In genomic region chr14:76824066-76824465, GRCm38 (mm10) we compare ENCODE assay signal across 24 mouse cellular contexts.
"Had no signal": no experiment of that assay in that cellular context is flagged by ENCODE, and none has a peak within 500 bp of the region (broad histone marks: within the 10 kb centered on the region; RNA-seq: fewer than 3 reads in every experiment).

No protein-coding gene starts in this region.

- DNase-seq: gastrocnemius, postnatal 25 days; heart, postnatal 10 days; heart, postnatal 4 days; kidney, adult 18-20 months; kidney, adult 8-10 months; kidney, postnatal 10 days; kidney, postnatal 25 days; kidney, postnatal 4 days; layer of hippocampus, postnatal 36 days; left cerebral cortex, postnatal 4 days had no signal

- H3K27me3 ChIP-seq: heart, embryonic 12.5 days; hindbrain, embryonic 12.5 days; intestine, embryonic 15.5 days; limb, embryonic 13.5 days; limb, embryonic 15.5 days; liver, embryonic 12.5 days had no signal

- H3K9ac ChIP-seq: heart, embryonic 12.5 days; hindbrain, embryonic 12.5 days; hindbrain, embryonic 14.5 days; intestine, embryonic 15.5 days; limb, embryonic 13.5 days; limb, embryonic 15.5 days; liver, embryonic 12.5 days; liver, embryonic 14.5 days had no signal

- H3K36me3 ChIP-seq: heart, embryonic 10.5 days; heart, embryonic 12.5 days; hindbrain, embryonic 10.5 days; hindbrain, embryonic 12.5 days; intestine, embryonic 15.5 days; limb, embryonic 13.5 days; limb, embryonic 15.5 days; liver, embryonic 12.5 days had no signal

- H3K9me3 ChIP-seq: heart, embryonic 10.5 days; heart, embryonic 12.5 days; hindbrain, embryonic 10.5 days; hindbrain, embryonic 12.5 days; intestine, embryonic 15.5 days; limb, embryonic 13.5 days; limb, embryonic 15.5 days; liver, embryonic 12.5 days had no signal

- H3K4me2 ChIP-seq: heart, embryonic 12.5 days; hindbrain, embryonic 12.5 days; hindbrain, embryonic 14.5 days; intestine, embryonic 15.5 days; limb, embryonic 13.5 days; limb, embryonic 15.5 days; liver, embryonic 12.5 days had no signal

- ATAC-seq: hindbrain, embryonic 16.5 days; inflammation-experienced regulatory T-cells, adult 6 months; intestine, embryonic 15.5 days; intestine, postnatal 0 days; liver, embryonic 12.5 days had no signal

- H3K27ac ChIP-seq: heart, embryonic 10.5 days; hindbrain, embryonic 10.5 days; hindbrain, embryonic 12.5 days; hindbrain, embryonic 14.5 days; intestine, embryonic 15.5 days; layer of hippocampus, adult 2 months; limb, embryonic 13.5 days; limb, embryonic 15.5 days; liver, embryonic 12.5 days; liver, embryonic 14.5 days had no signal

- H3K4me3 ChIP-seq: heart, embryonic 10.5 days; heart, embryonic 12.5 days; hindbrain, embryonic 10.5 days; hindbrain, embryonic 12.5 days; intestine, embryonic 15.5 days; layer of hippocampus, adult 2 months; limb, embryonic 13.5 days; limb, embryonic 15.5 days; liver, embryonic 12.5 days had no signal
